Mouse (Mus musculus): Measurements from ENCODE around the gene Hbs1l.

The Hbs1l gene

GRCm38 (mm10) chr10:21401259-21401658, 105.5 kb downstream of the Hbs1l start:
- no peak for DNase-seq (ENCODE audit: low read depth, low spot score)

GRCm38 (mm10) chr10:21404822-21405221, 109.0 kb downstream of the Hbs1l start:
- no peak for DNase-seq (ENCODE audit: low read depth, low spot score)

- peak; percentile 65 for DNase-seq (ENCODE audit: low read depth, low spot score)
Observed at GRCm38 (mm10) chr10:21405707-21406534, 110.1 kb downstream of the Hbs1l start.

GRCm38 (mm10) chr10:21410711-21411110, 114.9 kb downstream of the Hbs1l start:
- no peak for DNase-seq (ENCODE audit: low read depth, low spot score)

- no peak for DNase-seq (ENCODE audit: low read depth, low spot score)
Observed at GRCm38 (mm10) chr10:21411621-21412205, 115.9 kb downstream of the Hbs1l start.

GRCm38 (mm10) chr10:21415031-21415430, 119.3 kb downstream of the Hbs1l start:
- DNase-seq (ENCODE audit: low read depth, low spot score) = no peak

GRCm38 (mm10) chr10:21416184-21416583, 120.4 kb downstream of the Hbs1l start:
- no peak for DNase-seq (ENCODE audit: low read depth, low spot score)
